Mouse (Mus musculus): ENCODE measurements around the gene Sp6.

GRCm38 (mm10) chr11:97063274-97063920, 50.2 kb downstream of the Sp6 start:
- TF ChIP-seq CHD2 (IDR thresholded peaks at IDR 0.05; ENCODE audit: low read depth, low read length) (no peak), ZNF384 (IDR thresholded peaks at IDR 0.05; ENCODE audit: low read depth, low read length) (no peak), MAFK (IDR thresholded peaks at IDR 0.05; ENCODE audit: insufficient read depth, low read depth, low read length) (no peak), HCFC1 (IDR thresholded peaks at IDR 0.05; ENCODE audit: borderline replicate concordance, insufficient read depth, low read length) (no peak)
